Mouse (Mus musculus) cerebellum, adult 9-11 months (tissue): ENCODE data around the gene Galnt9.

Source experiments
- DNase-seq: peaks from one replicate; pipeline ENCODE4 v3.0.0; 2022

The Galnt9 gene

GRCm38 (mm10) chr5:110540947-110541346 is 3.2 kb upstream of the Galnt9 start:
- peak; percentile 21 for DNase-seq

- DNase-seq, result no peak
Observed at GRCm38 (mm10) chr5:110541456-110541855, 2.7 kb upstream of the Galnt9 start.

GRCm38 (mm10) chr5:110544691-110545069 is 525 bp downstream of the Galnt9 start:
- DNase-seq, result peak; percentile 58

- peak; percentile 45 for DNase-seq
Observed at GRCm38 (mm10) chr5:110545311-110545710, 1.2 kb downstream of the Galnt9 start.

- peak; percentile 77 for DNase-seq
Observed at GRCm38 (mm10) chr5:110546136-110546535, 2.0 kb downstream of the Galnt9 start.

- DNase-seq, result peak; percentile 88
Observed at GRCm38 (mm10) chr5:110546726-110547406, 2.7 kb downstream of the Galnt9 start.

- peak; percentile 32 for DNase-seq
Observed at GRCm38 (mm10) chr5:110548446-110548845, 4.3 kb downstream of the Galnt9 start.

- peak; percentile 8 for DNase-seq
Observed at GRCm38 (mm10) chr5:110550189-110550588, 6.0 kb downstream of the Galnt9 start.

- DNase-seq, result peak; percentile 29
Observed at GRCm38 (mm10) chr5:110550841-110551240, 6.7 kb downstream of the Galnt9 start.

- DNase-seq, result peak; percentile 72
Observed at GRCm38 (mm10) chr5:110552005-110552404, 7.8 kb downstream of the Galnt9 start.

GRCm38 (mm10) chr5:110553315-110553714 is 9.2 kb downstream of the Galnt9 start:
- peak; percentile 32 for DNase-seq

GRCm38 (mm10) chr5:110555198-110555597 is 11.0 kb downstream of the Galnt9 start:
- peak; percentile 30 for DNase-seq

- DNase-seq, result peak; percentile 69
Observed at GRCm38 (mm10) chr5:110558368-110558767, 14.2 kb downstream of the Galnt9 start.

GRCm38 (mm10) chr5:110559679-110560078 is 15.5 kb downstream of the Galnt9 start:
- no peak for DNase-seq

GRCm38 (mm10) chr5:110562741-110563326 is 18.7 kb downstream of the Galnt9 start:
- peak; percentile 92 for DNase-seq

GRCm38 (mm10) chr5:110564986-110565644 is 21.0 kb downstream of the Galnt9 start:
- no peak for DNase-seq

GRCm38 (mm10) chr5:110567547-110567946 is 23.4 kb downstream of the Galnt9 start:
- no peak for DNase-seq

GRCm38 (mm10) chr5:110574888-110575287 is 30.7 kb downstream of the Galnt9 start:
- no peak for DNase-seq

GRCm38 (mm10) chr5:110579296-110579695 is 35.1 kb downstream of the Galnt9 start:
- DNase-seq, result no peak

- DNase-seq, result peak; percentile 57
Observed at GRCm38 (mm10) chr5:110580569-110581239, 36.5 kb downstream of the Galnt9 start.

GRCm38 (mm10) chr5:110582647-110583538 is 38.7 kb downstream of the Galnt9 start:
- peak; percentile 46 for DNase-seq

- no peak for DNase-seq
Observed at GRCm38 (mm10) chr5:110587467-110587866, 43.3 kb downstream of the Galnt9 start.
